Mouse (Mus musculus): ENCODE measurements around the gene Tmem203. TPM values are rescaled to one million over a fixed set of nuclear protein-coding genes. Genes with fewer than 3 reads are reported as not detected.

Gene Tmem203
- total RNA-seq (2023) = 18.5 and 30.7 TPM in 2 replicates

GRCm38 (mm10) chr2:25255284-25255779 is at the start of gene Tmem203:
Gene Tmem203, plus strand, starts transcription at chr2:25255439.

GRCm38 (mm10) chr2:25211121-25211670 is 44.0 kb upstream of the Tmem203 start, which contains the start of gene Nelfb:
Gene Nelfb, minus strand, starts transcription at chr2:25211489.

GRCm38 (mm10) chr2:25214444-25214843 is 40.8 kb upstream of the Tmem203 start, which contains the start of gene Stpg3:
Gene Stpg3, minus strand, starts transcription at chr2:25214637.

GRCm38 (mm10) chr2:25218445-25218844 is 36.8 kb upstream of the Tmem203 start, which contains the start of gene Fam166a:
Gene Fam166a, plus strand, starts transcription at chr2:25218745.

GRCm38 (mm10) chr2:25224492-25224765 is 30.8 kb upstream of the Tmem203 start, which contains the start of gene Tubb4b:
Gene Tubb4b, minus strand, starts transcription at chr2:25224702.

GRCm38 (mm10) chr2:25234050-25234449 is 21.2 kb upstream of the Tmem203 start, which contains the start of gene Slc34a3:
Gene Slc34a3, minus strand, starts transcription at chr2:25234364.

GRCm38 (mm10) chr2:25236614-25237013 is 18.6 kb upstream of the Tmem203 start, which contains the start of gene Rnf224:
Gene Rnf224, minus strand, starts transcription at chr2:25236787.

GRCm38 (mm10) chr2:25242101-25242506 is 13.1 kb upstream of the Tmem203 start, which contains the start of the genes Rnf208 and Cysrt1:
Gene Rnf208, plus strand, starts transcription at chr2:25242255.
Gene Cysrt1, minus strand, starts transcription at chr2:25242452.

GRCm38 (mm10) chr2:25246183-25247072 is 8.8 kb upstream of the Tmem203 start, which contains the start of gene AL732309.1:
Gene AL732309.1, minus strand, starts transcription at chr2:25246863.

GRCm38 (mm10) chr2:25262291-25262767 is 7.1 kb downstream of the Tmem203 start, which contains the start of gene Tprn:
Gene Tprn, plus strand, starts transcription at chr2:25262618.

GRCm38 (mm10) chr2:25271827-25272511 is 16.7 kb downstream of the Tmem203 start, which contains the start of the genes Ssna1 and Anapc2:
Gene Ssna1, minus strand, starts transcription at chr2:25272438.
Gene Anapc2, plus strand, starts transcription at chr2:25272478.

GRCm38 (mm10) chr2:25287927-25288649 is 32.8 kb downstream of the Tmem203 start, which contains the start of gene Tmem210:
Gene Tmem210, plus strand, starts transcription at chr2:25288145.

GRCm38 (mm10) chr2:25289651-25290050 is 34.4 kb downstream of the Tmem203 start, which contains the start of gene Lrrc26:
Gene Lrrc26, plus strand, starts transcription at chr2:25289915.

Other genes starting within 250 kb of the Tmem203 start
- gene Nsmf, start 201.1 kb upstream of the Tmem203 start, total RNA-seq (2023) = 13.3 and 21.1 TPM in 2 replicates
- gene Entpd8, start 175.1 kb upstream of the Tmem203 start, total RNA-seq (2023) = not detected in 2 replicates
- not detected in 2 replicates for gene Noxa1, start 160.3 kb upstream of the Tmem203 start, total RNA-seq (2023)
- gene Nrarp, start 74.7 kb upstream of the Tmem203 start, total RNA-seq (2023) = 0.47 and 0.79 TPM in 2 replicates
- gene Tor4a, start 58.6 kb upstream of the Tmem203 start, total RNA-seq (2023) = 33.2 and 33.9 TPM in 2 replicates
- 40.8 and 59.3 TPM in 2 replicates for gene Nelfb, start 44.0 kb upstream of the Tmem203 start, total RNA-seq (2023)
- gene Stpg3, start 40.8 kb upstream of the Tmem203 start, total RNA-seq (2023) = not detected in 2 replicates
- gene Fam166a, start 36.7 kb upstream of the Tmem203 start, total RNA-seq (2023) = not detected in 2 replicates
- 227 and 252 TPM in 2 replicates for gene Tubb4b, start 30.7 kb upstream of the Tmem203 start, total RNA-seq (2023)
- not detected in 2 replicates for gene Slc34a3, start 21.1 kb upstream of the Tmem203 start, total RNA-seq (2023)
- gene Rnf224, start 18.7 kb upstream of the Tmem203 start, total RNA-seq (2023) = not detected in 2 replicates
- gene Rnf208, start 13.2 kb upstream of the Tmem203 start, total RNA-seq (2023) = 0.57 TPM in 1 of 2 replicates, not detected in the other
- gene Cysrt1, start 13.0 kb upstream of the Tmem203 start, total RNA-seq (2023) = not detected in 2 replicates
- gene AL732309.1, start 8.6 kb upstream of the Tmem203 start, total RNA-seq (2023) = 3.1 and 5.6 TPM in 2 replicates
- gene Tprn, start 7.2 kb downstream of the Tmem203 start, total RNA-seq (2023) = 7.5 and 9.1 TPM in 2 replicates
- gene Ssna1, start 17.0 kb downstream of the Tmem203 start, total RNA-seq (2023) = 52.4 and 52.7 TPM in 2 replicates
- gene Anapc2, start 17.0 kb downstream of the Tmem203 start, total RNA-seq (2023) = 71.6 and 79.3 TPM in 2 replicates
- not detected in 2 replicates for gene Tmem210, start 32.7 kb downstream of the Tmem203 start, total RNA-seq (2023)
- gene Lrrc26, start 34.5 kb downstream of the Tmem203 start, total RNA-seq (2023) = not detected in 2 replicates
- not detected in 2 replicates for gene Grin1, start 63.7 kb downstream of the Tmem203 start, total RNA-seq (2023)
- 30.4 and 42.8 TPM in 2 replicates for gene Man1b1, start 76.9 kb downstream of the Tmem203 start, total RNA-seq (2023)
- gene Dpp7, start 100.9 kb downstream of the Tmem203 start, total RNA-seq (2023) = 13.5 and 19.6 TPM in 2 replicates
- 24.2 and 29.5 TPM in 2 replicates for gene Uap1l1, start 110.2 kb downstream of the Tmem203 start, total RNA-seq (2023)
- gene Sapcd2, start 116.9 kb downstream of the Tmem203 start, total RNA-seq (2023) = 8.6 and 10.6 TPM in 2 replicates
- not detected in 2 replicates for gene Entpd2, start 140.4 kb downstream of the Tmem203 start, total RNA-seq (2023)
- not detected in 2 replicates for gene Npdc1, start 143.9 kb downstream of the Tmem203 start, total RNA-seq (2023)
- gene Fut7, start 167.8 kb downstream of the Tmem203 start, total RNA-seq (2023) = 10.7 and 13.7 TPM in 2 replicates
- gene Abca2, start 173.3 kb downstream of the Tmem203 start, total RNA-seq (2023) = 19.6 and 21.3 TPM in 2 replicates
- not detected in 2 replicates for gene Clic3, start 201.4 kb downstream of the Tmem203 start, total RNA-seq (2023)
- 43.8 and 56.9 TPM in 2 replicates for gene Paxx, start 205.7 kb downstream of the Tmem203 start, total RNA-seq (2023)
- not detected in 2 replicates for gene Ptgds, start 214.6 kb downstream of the Tmem203 start, total RNA-seq (2023)
- gene Lcn12, start 238.5 kb downstream of the Tmem203 start, total RNA-seq (2023) = not detected in 2 replicates
- 25.8 and 26.4 TPM in 2 replicates for gene Fbxw5, start 245.3 kb downstream of the Tmem203 start, total RNA-seq (2023)
- 1.2 TPM in 1 of 2 replicates, not detected in the other for gene C8g, start 246.3 kb downstream of the Tmem203 start, total RNA-seq (2023)